Mouse (Mus musculus) neural tube, embryonic 14.5 days (tissue): Measurements from ENCODE around the gene H2al1j. TPM values are rescaled to one million over a fixed set of nuclear protein-coding genes. Genes with fewer than 3 reads are reported as not detected.
"Not testable (repeated sequence)": the region's sequence is repeated elsewhere in the genome, so short reads cannot be mapped to it uniquely, and the experiment has no call there.

Experiments
- ATAC-seq: fragments of 200-750 bp; cut with Nextera tagmentation; 2 replicates; pipeline ENCODE4 v1.8.0; 2017; ENCODE audit warnings: low read depth, mild to moderate bottlenecking, moderate TSS enrichment, moderate library complexity
- H3K27ac ChIP-seq: fragments of 300-500 bp; sonication (generic); 2 replicates; pipeline ENCODE4 v1.5.1; 2014; ENCODE audit warnings: low read depth, mild to moderate bottlenecking, control low read depth, low read length, moderate library complexity, mixed read lengths
- H3K27me3 ChIP-seq: fragments of 300-500 bp; sonication (generic); 2 replicates; pipeline ENCODE4 v1.6.1; 2014; ENCODE audit warnings: low read length; ENCODE audit not compliant: control insufficient read depth, insufficient read depth
- H3K36me3 ChIP-seq: fragments of 300-500 bp; sonication (generic); 2 replicates; pipeline ENCODE4 v1.6.1; 2014; ENCODE audit warnings: low read length, mixed read lengths; ENCODE audit not compliant: control insufficient read depth, insufficient read depth
- H3K4me1 ChIP-seq: fragments of 300-500 bp; sonication (generic); 2 replicates; pipeline ENCODE4 v1.6.1; 2014; ENCODE audit warnings: low read length; ENCODE audit not compliant: control insufficient read depth, insufficient read depth
- H3K4me2 ChIP-seq: fragments of 300-500 bp; sonication (generic); 2 replicates; pipeline ENCODE4 v1.6.1; 2014; ENCODE audit warnings: mild to moderate bottlenecking, low read depth, low read length, control low read depth
- H3K4me3 ChIP-seq: fragments of 300-500 bp; sonication (generic); 2 replicates; pipeline ENCODE4 v1.5.1; 2014; ENCODE audit warnings: low read depth, low read length, control low read depth, mixed read lengths
- H3K9ac ChIP-seq: fragments of 300-500 bp; sonication (generic); replicated peaks from 2 replicates; pipeline ENCODE4 v1.6.1; 2014; ENCODE audit warnings: low read depth, mild to moderate bottlenecking, control low read depth, low read length, mixed read lengths
- H3K9me3 ChIP-seq: fragments of 300-500 bp; sonication (generic); 2 replicates; pipeline ENCODE4 v1.6.1; 2016; ENCODE audit warnings: low read length; ENCODE audit not compliant: control insufficient read depth
- WGBS: fragments of 180-500 bp; shearing (Covaris S2); extraction: QIAGEN DNeasy Blood & Tissue Kit; methylation state at CpG from one replicate; pipeline ENCODE4 v1.1.7; 2014; 5-methylcytosine and 5-hydroxymethylcytosine counted together
- polyA plus RNA-seq: library from polyadenylated mRNA; unstranded; fragments of >200 nt; fragmentation: Nextera tagmentation; extraction: Ambion mirVana; gene quantifications from 2 replicates; pipeline ENCODE4 v1.2.1, GENCODE M21; 2014

H2al1j gene
- polyA plus RNA-seq, 1 experiment from 2014 or later: not detected

DNA sequence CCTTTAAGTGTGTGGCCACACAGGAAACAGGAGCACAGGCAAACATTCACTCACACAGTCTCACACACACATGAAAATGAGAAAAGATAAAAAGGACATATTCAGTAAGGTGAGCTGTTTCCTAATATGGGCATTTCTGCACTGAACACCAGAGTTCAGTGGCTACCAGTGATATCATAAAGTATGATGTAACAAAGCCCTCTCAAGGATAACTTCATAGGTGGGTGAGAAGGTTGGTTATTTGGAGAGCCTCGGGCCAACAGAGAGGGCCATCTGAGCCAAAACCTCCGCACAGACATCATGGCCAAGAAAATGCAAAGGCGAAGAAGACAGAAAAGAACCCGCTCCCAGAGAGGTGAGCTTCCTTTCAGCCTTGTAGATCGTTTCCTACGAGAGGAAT, 12.8 kb upstream of the H2al1j start, which contains the start of gene H2al1f:
H2al1f (plus strand) TSS at position 301 of the 400 bp plus-strand sequence.
- H3K9me3 ChIP-seq, H3K27ac ChIP-seq, H3K36me3 ChIP-seq, H3K4me1 ChIP-seq, H3K4me3 ChIP-seq, H3K4me2 ChIP-seq, ATAC-seq, H3K9ac ChIP-seq, H3K27me3 ChIP-seq: not testable (repeated sequence)
- WGBS: no CpG with 5 or more reads among the region's 6 CpGs

DNA sequence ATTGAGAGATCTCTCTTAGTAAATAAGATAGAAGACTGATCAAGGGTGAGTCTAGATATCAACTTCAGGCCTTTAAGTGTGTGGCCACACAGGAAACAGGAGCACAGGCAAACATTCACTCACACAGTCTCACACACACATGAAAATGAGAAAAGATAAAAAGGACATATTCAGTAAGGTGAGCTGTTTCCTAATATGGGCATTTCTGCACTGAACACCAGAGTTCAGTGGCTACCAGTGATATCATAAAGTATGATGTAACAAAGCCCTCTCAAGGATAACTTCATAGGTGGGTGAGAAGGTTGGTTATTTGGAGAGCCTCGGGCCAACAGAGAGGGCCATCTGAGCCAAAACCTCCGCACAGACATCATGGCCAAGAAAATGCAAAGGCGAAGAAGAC, 9.7 kb upstream of the H2al1j start, which contains the start of gene H2al1g:
H2al1g (plus strand) TSS at position 301 of the 400 bp plus-strand sequence.
- WGBS: no CpG with 5 or more reads among the region's 3 CpGs
- H3K9ac ChIP-seq, H3K36me3 ChIP-seq, H3K4me1 ChIP-seq, H3K4me2 ChIP-seq, H3K27ac ChIP-seq, H3K9me3 ChIP-seq, ATAC-seq, H3K4me3 ChIP-seq, H3K27me3 ChIP-seq: not testable (repeated sequence)

DNA sequence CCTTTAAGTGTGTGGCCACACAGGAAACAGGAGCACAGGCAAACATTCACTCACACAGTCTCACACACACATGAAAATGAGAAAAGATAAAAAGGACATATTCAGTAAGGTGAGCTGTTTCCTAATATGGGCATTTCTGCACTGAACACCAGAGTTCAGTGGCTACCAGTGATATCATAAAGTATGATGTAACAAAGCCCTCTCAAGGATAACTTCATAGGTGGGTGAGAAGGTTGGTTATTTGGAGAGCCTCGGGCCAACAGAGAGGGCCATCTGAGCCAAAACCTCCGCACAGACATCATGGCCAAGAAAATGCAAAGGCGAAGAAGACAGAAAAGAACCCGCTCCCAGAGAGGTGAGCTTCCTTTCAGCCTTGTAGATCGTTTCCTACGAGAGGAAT, 6.4 kb upstream of the H2al1j start, which contains the start of gene H2al1h:
H2al1h (plus strand) TSS at position 301 of the 400 bp plus-strand sequence.
- ATAC-seq, H3K4me2 ChIP-seq, H3K9ac ChIP-seq, H3K4me3 ChIP-seq, H3K36me3 ChIP-seq, H3K9me3 ChIP-seq, H3K27me3 ChIP-seq, H3K4me1 ChIP-seq, H3K27ac ChIP-seq: not testable (repeated sequence)
- WGBS: no CpG with 5 or more reads among the region's 6 CpGs

DNA sequence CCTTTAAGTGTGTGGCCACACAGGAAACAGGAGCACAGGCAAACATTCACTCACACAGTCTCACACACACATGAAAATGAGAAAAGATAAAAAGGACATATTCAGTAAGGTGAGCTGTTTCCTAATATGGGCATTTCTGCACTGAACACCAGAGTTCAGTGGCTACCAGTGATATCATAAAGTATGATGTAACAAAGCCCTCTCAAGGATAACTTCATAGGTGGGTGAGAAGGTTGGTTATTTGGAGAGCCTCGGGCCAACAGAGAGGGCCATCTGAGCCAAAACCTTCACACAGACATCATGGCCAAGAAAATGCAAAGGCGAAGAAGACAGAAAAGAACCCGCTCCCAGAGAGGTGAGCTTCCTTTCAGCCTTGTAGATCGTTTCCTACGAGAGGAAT, 3.3 kb upstream of the H2al1j start, which contains the start of gene H2al1i:
H2al1i (plus strand) TSS at position 301 of the 400 bp plus-strand sequence.
- not testable (repeated sequence) for H3K36me3 ChIP-seq, H3K9me3 ChIP-seq, H3K27me3 ChIP-seq, H3K9ac ChIP-seq, H3K4me3 ChIP-seq, H3K27ac ChIP-seq, ATAC-seq, H3K4me2 ChIP-seq, H3K4me1 ChIP-seq
- 100% methylated on average over 2 of the region's 5 CpGs for WGBS

DNA sequence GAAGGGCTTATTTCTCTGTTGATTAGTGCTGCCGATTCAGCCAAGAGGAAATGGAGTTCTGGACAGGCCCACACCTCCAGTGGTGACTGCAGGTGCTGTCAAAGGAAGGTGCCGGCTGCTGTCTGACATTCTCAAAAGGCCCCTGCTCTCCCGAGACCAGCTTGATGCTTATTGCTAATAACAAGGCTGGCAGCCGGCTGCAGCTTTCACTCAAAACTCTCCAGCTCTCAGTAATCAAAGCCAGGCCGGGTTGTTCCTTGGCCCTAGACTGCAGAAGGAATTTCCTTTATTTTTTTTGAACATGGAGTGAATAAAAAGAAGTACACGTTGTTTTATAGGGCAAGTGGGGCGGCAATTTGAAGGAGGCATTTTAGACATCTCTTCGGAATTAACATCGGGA, 18.1 kb downstream of the H2al1j start:
- Histone ChIP-seq H3K4me1 (no peaks in the 10 kb centered on the region), H3K27ac (no peak overlapping the region), H3K9ac (no peak overlapping the region), H3K9me3 (no peaks in the 10 kb centered on the region), H3K4me3 (no peak overlapping the region), H3K27me3 (no peaks in the 10 kb centered on the region), H3K36me3 (no peaks in the 10 kb centered on the region), H3K4me2 (no peak overlapping the region)
- WGBS: 60% methylated on average over 9 of the region's 9 CpGs
- no peak for ATAC-seq

DNA sequence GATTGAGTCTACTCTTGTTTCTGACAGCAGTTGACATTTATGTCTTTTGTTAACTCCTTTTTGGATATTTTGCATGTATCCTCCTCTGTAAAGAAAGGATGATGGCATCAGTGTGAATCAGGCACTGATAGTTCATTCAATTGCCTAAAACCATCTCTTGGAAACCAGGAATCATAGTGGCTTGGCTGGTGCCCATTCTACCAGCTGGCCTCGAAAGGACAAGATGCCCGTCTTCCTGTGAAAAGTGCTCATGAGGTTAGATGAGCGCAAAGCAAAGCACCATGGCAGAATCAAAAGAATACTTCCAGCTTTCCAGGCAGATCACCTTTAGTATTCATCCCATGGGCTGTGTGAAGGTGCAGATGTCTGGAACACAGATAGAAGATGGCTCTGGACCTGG, 19.1 kb downstream of the H2al1j start:
- no peak for ATAC-seq
- 92% methylated on average over 3 of the region's 3 CpGs for WGBS

DNA sequence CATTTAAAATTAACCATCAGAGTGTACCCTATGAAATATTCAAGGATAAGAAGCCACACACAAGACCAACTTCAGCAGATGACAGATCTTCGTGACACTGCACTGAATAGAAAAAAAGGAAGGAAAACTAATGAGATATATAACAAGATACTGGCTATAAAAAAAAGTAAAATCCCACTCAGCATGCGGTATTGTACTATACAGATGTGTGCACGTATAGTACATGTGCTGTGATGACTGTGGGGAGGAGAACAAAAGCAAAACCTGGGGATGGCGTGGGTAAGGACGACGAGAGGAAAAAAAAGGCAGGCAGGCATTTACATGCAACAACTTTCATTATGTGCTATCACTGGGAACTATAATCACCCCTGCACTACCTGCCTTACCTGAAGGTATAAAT, 33.2 kb downstream of the H2al1j start:
- H3K36me3 ChIP-seq: no peaks in the 10 kb centered on the region
- H3K4me3 ChIP-seq: no peak overlapping the region
- no peak overlapping the region for H3K27ac ChIP-seq
- no peaks in the 10 kb centered on the region for H3K9me3 ChIP-seq
- no peaks in the 10 kb centered on the region for H3K4me1 ChIP-seq
- no peak overlapping the region for H3K4me2 ChIP-seq
- ATAC-seq: no peak
- H3K9ac ChIP-seq: no peak overlapping the region
- H3K27me3 ChIP-seq: no peaks in the 10 kb centered on the region
- 87% methylated on average over 6 of the region's 6 CpGs for WGBS

More for the DNA sequence above, 19.1 kb downstream of the H2al1j start:
- no peak overlapping the region for H3K9ac ChIP-seq
- no peaks in the 10 kb centered on the region for H3K4me1 ChIP-seq
- no peaks in the 10 kb centered on the region for H3K9me3 ChIP-seq
- H3K36me3 ChIP-seq: no peaks in the 10 kb centered on the region
- H3K4me2 ChIP-seq: no peak overlapping the region
- no peak overlapping the region for H3K4me3 ChIP-seq
- H3K27ac ChIP-seq: no peak overlapping the region
- H3K27me3 ChIP-seq: no peaks in the 10 kb centered on the region

DNA sequence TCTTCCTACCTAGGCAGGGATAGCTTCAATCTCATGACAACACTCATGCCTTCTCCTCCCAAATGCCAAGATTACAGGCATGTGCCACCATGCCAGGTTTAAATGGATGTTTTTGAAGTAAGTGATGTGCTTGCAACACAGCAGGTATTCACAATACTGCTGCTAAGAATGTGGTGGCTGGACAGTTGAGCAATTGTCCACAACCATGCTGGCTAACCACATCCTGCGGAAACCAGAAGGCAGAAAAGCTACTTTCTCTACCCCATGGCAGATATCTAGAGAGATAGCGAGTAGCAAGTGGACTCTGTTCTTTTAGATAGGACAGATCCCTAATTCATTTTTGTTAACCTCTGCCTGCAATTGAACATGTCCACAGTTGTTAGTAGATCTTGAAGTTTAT, 33.6 kb downstream of the H2al1j start:
- Histone ChIP-seq H3K4me3 (no peak overlapping the region), H3K27me3 (no peaks in the 10 kb centered on the region), H3K36me3 (no peaks in the 10 kb centered on the region), H3K9ac (no peak overlapping the region), H3K4me1 (no peaks in the 10 kb centered on the region), H3K9me3 (no peaks in the 10 kb centered on the region), H3K4me2 (no peak overlapping the region), H3K27ac (no peak overlapping the region)
- WGBS: 91% methylated on average over 2 of the region's 2 CpGs
- no peak for ATAC-seq

DNA sequence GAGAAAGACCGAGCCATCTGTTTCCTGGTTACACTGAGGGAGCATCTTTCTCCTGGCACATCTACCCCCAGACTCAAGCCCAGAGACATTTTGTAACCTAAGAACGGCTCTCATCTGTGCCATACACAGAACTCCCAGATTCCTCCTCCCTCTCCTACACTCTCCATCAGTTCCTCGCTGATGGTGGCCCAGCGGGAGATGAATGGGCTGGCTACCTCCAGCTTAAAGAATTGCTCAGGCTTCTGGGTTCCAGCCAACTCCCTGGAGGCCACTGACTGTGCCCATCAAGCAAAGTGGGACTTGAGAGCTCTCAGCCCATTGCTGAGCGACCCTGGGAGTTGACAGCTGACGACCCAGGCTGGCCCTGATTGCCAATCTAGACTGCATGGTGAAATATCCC, 36.3 kb downstream of the H2al1j start:
- 54% methylated on average over 6 of the region's 6 CpGs for WGBS
- peak; percentile 61; the same call in 1 of the 2 replicates for ATAC-seq
- H3K4me3 ChIP-seq: no peak overlapping the region
- no peaks in the 10 kb centered on the region for H3K27me3 ChIP-seq
- no peaks in the 10 kb centered on the region for H3K4me1 ChIP-seq
- no peaks in the 10 kb centered on the region for H3K36me3 ChIP-seq
- no peak overlapping the region for H3K9ac ChIP-seq
- no peak overlapping the region for H3K4me2 ChIP-seq
- H3K27ac ChIP-seq: no peak overlapping the region
- H3K9me3 ChIP-seq: no peaks in the 10 kb centered on the region
